Mouse (Mus musculus) G1E (cell line): ENCODE measurements around the gene Taf8.

Experiments used
- CTCF ChIP-seq: IDR thresholded peaks from 2 replicates; pipeline ENCODE4 v1.5.1; 2012; ENCODE audit warnings: low read depth, low read length, inconsistent platforms, mixed read lengths
- GATA1 ChIP-seq: IDR thresholded peaks from 2 replicates; pipeline ENCODE4 v1.6.1; 2012; ENCODE audit warnings: borderline replicate concordance, low read length, inconsistent platforms, mixed read lengths
- GATA2 ChIP-seq: IDR thresholded peaks from 2 replicates; pipeline ENCODE4 v1.6.1; 2012; ENCODE audit warnings: low read depth, low read length, inconsistent platforms, borderline replicate concordance
- POLR2AphosphoS5 ChIP-seq: IDR thresholded peaks from 2 replicates; pipeline ENCODE4 v1.6.1; 2012; ENCODE audit warnings: low read depth, low read length, inconsistent platforms; ENCODE audit not compliant: insufficient replicate concordance
- TAL1 ChIP-seq: conservative IDR thresholded peaks from 2 replicates; pipeline ENCODE4 v1.6.1; 2012; ENCODE audit warnings: low read depth, low read length, inconsistent platforms, mixed read lengths

DNA sequence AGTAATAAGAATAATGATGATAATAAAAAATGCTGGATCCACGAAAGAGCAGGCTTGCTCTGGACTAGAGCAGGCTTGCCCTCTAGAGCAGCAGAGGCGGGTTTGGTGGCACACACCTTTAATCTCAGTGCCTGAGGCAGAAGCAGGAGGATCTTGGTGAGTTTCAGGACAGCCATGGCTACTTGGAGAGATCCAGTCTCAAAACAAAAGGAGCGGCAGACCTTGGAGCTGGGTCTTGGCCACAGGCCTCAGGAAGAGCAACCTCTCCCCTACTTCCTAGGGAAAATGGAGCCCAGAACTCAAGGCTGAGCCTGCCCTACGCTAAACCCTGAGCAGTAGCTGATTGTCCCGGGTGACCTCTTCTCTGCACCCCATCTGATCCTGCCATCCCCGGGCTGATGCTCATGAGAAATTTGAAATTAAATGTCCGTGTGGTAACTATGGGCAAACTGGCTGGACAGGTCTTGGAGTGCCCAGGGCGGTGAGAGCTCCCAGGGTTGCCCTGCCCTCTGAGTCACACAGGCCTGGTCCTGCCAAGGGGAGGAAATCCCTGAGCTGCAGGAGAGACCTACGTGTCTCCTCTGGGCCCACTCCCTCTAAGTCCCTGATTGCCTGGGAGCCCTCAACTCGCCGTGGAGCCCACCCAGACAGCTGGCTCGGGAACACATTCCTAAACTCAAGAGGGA is 51.1 kb downstream of the Taf8 start:
- no peak for TF ChIP-seq TAL1
- TF ChIP-seq CTCF, result no peak
- TF ChIP-seq GATA1, result no peak
- TF ChIP-seq GATA2, result no peak
- TF ChIP-seq POLR2AphosphoS5, result no peak
